Mouse (Mus musculus) megakaryocyte, embryonic 14.5 days (primary cell): ENCODE data around the gene Frrs1.

ENCODE experiments used
- FLI1 ChIP-seq: IDR thresholded peaks from 2 replicates; pipeline ENCODE4 v1.6.1; 2012; ENCODE audit warnings: low read length, inconsistent platforms, mixed read lengths
- GATA1 ChIP-seq: IDR thresholded peaks from 3 replicates; pipeline ENCODE4 v1.6.1; 2012; ENCODE audit warnings: mixed read lengths, low read length, inconsistent platforms, borderline replicate concordance

DNA sequence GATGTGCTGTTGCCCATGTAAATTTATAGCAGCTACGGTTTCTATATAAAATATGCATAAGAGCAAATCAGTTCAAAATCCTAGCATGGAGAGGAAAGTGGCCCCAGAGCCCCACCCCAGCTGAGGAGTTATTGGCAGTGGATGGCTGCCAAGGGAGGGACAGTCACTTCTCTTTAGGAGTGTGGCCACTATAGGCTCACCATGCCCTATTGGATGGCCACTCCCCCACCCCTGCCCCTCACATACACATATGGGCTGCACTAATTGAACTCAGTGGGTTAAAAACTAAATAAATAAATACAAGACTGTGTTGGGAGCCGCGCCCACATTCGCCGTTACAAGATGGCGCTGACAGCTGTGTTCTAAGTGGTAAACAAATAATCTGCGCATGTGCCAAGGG lies 42.0 kb upstream of the Frrs1 start:
- no peak for TF ChIP-seq GATA1
- no peak for TF ChIP-seq FLI1
